Mouse (Mus musculus): ENCODE results near the gene Cdk10.

DNA sequence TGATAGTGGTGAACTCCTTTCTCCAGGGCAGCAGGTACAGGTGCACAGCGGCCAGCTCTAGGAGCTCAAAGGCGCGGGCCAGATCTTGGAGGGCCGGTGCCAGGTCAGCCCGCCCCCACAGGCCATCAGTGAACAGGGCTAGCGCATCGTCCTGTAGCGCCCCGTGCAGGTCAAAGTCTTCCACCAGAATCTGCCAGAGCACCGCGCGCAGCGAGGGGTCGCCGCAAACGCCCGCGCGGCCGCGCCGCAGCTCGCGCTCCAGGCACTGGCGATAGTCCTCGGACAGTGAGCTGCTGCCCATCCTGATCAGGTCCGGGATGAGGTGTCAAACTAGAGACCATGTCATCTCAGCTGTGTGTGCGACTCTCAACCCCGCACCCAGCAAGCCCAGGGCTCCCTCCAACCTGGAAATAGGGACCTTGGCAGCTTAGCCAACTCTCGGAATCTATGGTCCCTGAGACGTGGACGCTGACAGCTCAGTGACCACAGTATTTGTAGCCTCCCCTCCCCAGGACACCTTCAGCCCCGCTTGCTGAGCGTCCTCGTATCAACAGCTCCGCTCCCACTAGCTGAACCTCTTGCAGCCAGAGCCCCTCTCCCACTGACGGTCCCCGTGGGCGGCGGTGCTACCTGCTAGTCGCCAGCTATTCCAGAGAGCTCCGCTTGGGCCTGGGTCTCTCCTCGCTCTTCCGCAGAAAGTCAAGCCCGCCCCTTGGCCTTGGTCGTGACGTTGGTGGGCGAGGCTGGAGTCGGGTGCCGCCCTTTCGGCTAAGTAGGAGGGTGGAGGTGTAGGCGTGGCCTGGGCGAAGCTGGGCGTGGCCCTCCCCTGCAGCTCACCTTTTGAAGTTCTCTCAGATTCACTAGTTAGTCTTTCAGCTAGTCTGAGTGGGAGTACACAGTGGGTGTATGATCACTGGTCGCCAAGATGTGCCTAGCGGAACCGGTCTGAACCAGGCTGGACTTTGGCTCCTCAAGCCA is 11.2 kb downstream of the Cdk10 start, which contains the start of gene Spata2l:
- TF ChIP-seq TAL1 (IDR thresholded peaks at IDR 0.05; ENCODE audit: low read length), result no peak
- no peak for TF ChIP-seq GATA1 (IDR thresholded peaks at IDR 0.05; ENCODE audit: low read length)
